Mouse (Mus musculus) heart, postnatal 10 days (tissue): Measurements from ENCODE around the gene Cdkl4. TPM values are rescaled to one million over a fixed set of nuclear protein-coding genes. Genes with fewer than 3 reads are reported as not detected.

Experiments
- DNase-seq, 2 experiments: peaks; one replicate each; pipeline ENCODE4 v3.0.0; 2021
- intact Hi-C: fragments of 180-260 bp; cut with DNase I; formaldehyde crosslinking; loops from one replicate; pipeline ENCODE4 v1.15.1; 2025
- total RNA-seq, 2 experiments: library from RNA; stranded (reverse); gene quantifications; 2 replicates each; pipeline ENCODE4 v1.2.3; 2021

The Cdkl4 gene
- total RNA-seq, 2 experiments from 2014 or later: not detected

DNA sequence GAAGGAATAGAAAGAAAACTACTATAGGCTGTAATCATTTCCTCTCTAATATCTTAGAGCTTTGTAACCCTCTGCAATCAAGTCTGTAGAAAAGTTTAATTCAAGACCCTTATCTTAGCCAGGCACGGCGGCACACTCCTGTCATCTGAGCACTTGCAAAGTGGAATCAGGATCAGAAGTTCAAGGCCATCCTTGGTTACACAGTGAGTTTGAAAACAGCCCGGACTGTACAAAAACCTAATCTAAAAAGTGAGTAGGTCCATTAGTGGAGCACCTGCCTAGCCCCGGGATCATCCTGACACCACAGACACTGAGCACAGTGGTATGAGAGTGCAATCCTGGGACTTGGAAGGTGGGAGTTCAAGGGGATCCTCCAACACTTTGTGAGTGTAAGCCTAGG is 84.8 kb downstream of the Cdkl4 start:
- no peak for DNase-seq
- intact Hi-C loops: loop anchor here (5.0 kb wide), 1 partner anchor 39 kb away; no protein-coding TSS in a partner anchor

DNA sequence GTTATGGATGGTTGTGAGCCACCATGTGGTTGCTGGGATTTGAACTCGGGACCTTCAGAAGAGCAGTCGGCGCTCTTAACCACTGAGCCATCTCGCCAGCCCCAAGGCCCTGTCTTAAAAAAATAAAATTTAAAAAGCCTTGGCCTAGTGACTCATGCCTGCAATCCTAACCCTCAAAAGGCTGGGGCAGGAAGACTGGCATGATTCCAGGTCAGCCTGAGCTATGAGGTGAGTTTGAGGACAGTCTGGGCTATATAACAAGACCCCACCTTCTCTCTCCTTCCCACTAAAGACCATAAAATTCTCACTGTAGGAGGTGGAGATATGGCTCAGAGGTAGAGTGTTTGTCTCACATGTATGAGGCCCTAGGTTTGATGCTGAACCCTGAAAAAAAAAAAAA is 85.3 kb downstream of the Cdkl4 start:
- no peak for DNase-seq
- intact Hi-C loops: loop anchor here (5.0 kb wide), 1 partner anchor 40 kb away; no protein-coding TSS in a partner anchor

DNA sequence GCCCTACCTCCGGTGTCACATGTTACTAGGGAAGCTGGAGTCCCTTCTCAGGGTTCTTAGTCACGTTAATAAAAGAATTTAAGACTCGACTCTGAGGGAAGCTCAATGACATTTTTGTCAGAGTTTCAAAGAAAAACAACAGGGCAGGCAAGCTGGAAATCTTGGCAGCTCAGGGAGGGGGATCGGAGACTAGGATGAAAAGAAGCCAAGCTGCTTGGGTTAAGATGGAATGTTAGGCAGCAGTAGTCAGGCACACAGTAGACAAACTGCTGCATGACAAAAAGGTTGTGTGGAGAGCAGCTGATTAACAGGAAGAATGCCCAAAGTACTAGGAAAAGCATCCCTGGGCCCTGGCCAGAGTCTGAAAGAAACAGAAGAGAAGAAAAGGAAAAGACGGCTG is 87.4 kb downstream of the Cdkl4 start:
- DNase-seq: peak; percentile 13 to 25
- intact Hi-C loops: loop anchor here (5.0 kb wide), 1 partner anchor 42 kb away; no protein-coding TSS in a partner anchor

DNA sequence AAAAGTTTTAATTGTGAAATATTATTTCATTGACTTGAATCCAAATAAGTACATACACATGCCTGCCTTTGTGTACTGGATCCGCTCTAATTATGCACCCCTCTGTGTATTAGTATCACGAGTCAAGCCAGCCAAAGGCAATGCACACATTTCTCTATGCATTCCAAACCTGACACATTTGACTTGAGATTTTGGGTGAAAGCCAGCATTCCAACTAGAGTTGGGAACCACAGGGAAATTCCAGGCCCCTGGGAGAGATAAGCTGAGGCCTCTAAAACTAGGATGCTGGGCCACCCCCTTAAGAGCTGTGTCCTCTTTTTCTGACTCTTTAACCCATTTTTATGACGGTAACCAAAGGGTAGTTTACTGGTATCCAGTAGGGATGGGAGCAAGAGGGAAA is 88.7 kb downstream of the Cdkl4 start:
- DNase-seq: peak in 1 of 2 experiments; percentile 11
- intact Hi-C loops: no loop called here

DNA sequence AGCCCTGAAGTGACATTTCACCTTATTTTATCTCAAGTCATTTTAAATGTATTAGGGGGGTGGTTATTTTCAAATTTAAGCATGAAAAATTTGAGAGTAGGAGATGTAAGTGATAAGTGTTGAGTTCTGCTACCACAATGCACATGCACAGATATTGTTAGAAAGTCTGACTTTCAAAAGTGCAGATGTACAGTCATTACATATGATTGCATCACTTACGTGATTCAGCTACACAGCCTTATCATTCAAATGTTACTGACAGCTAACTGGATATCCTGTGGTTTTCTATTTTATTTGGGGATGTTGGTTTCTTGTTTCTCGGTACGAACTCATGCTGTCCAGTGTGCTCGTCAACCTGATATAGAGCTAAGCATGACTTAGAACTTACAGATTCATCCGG is 92.5 kb downstream of the Cdkl4 start:
- intact Hi-C loops: no loop called here
- no peak for DNase-seq

DNA sequence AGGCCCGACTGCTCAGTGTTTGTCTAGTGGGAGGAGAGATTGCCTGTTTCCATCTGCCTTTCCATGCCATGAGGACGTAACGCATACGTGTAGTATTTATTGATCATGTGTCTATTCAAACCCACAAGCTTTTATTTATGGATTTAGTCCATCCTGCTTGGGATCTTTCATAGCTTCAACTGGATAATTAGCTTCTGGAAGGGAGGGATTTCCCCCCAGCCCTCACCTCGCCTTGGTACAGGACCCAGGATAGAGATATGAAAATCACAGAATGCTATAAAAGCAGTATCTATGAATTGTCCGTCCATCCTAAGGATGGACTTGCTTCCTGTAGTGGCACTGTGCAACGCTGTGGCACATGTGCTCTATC is 96.8 kb downstream of the Cdkl4 start:
- intact Hi-C loops: no loop called here
- no peak for DNase-seq

DNA sequence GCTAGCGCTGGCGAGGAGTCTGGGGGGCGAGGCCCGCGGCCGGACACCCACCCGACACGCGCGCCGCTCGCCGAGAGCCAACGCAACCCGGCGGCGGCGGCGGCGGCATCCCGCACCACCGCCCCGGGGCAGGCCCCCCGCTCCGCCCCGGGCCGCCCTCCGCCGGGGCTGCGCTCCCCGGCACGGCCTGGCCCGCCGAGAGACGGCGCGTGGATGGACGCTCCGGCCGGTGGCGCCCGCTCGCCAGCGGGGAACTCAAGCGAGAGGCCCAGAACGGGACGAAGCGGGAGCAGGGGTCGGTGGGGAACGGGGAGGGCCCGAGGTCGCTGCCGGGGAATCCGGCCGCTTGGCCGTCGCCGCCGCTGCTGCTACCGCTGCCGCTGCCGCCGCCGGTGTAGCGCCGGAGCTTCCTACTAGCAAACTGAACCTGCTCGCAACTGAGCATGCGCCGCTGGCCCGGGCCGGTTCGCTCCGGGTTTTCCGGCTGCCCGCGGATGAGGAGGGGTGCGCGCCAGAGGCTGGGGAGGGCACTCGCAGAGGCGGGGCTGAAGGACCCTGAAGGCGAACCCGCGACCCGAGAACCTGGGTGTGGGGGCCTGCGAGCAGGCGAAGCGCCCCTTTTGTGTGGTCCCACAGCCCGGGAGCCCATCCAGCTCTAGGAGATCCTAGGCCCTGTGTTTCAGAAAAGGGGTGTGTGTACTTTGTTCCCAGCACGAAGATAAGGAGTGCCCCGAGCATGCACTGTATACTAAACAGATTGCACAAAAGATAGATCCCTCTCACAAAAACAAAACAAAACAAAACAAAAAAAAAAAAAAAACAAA is 97.4 kb downstream of the Cdkl4 start, which contains the start of gene Sos1:
Sos1 (minus strand) TSS at position 423 of the 824 bp plus-strand sequence.
- intact Hi-C loops: no loop called here
- peak; percentile 97 to 98 for DNase-seq

DNA sequence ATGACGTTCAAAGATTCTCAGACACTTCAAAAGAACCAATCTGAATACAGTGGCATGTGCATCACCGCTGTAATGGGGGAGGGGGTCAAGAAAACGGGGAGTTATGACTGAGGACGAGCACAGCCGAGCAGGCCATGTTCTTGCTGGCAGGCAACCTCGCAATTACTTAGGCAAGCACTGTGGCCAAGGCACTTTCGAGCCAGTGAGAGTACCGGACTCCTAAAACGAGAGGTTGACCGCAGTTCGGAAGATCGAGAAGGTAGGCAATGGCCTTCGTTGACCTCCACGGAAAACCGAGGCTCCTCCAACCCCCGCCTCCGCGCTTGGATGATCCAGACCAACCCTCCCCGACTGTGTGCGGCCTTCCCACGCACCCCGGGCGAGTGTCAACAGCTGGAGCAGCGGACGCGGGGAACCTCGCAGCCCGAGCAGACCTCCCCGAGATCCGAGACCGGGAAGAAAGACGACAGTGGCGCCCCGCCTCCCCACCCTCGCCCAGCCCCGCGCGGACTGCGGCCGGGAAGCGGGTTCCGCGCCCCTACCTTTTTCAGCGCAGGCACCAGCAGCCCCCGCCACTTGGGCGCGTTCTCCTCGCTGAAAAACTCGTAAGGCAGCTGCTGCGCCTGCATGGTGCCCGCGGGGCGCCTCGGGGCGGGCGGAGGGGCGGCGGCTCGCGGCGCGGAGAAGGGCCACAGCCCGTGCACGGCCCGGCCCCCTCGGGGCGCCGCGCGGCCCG is 98.2 kb downstream of the Cdkl4 start:
- intact Hi-C loops: no loop called here
- DNase-seq: peak; percentile 70 to 76

DNA sequence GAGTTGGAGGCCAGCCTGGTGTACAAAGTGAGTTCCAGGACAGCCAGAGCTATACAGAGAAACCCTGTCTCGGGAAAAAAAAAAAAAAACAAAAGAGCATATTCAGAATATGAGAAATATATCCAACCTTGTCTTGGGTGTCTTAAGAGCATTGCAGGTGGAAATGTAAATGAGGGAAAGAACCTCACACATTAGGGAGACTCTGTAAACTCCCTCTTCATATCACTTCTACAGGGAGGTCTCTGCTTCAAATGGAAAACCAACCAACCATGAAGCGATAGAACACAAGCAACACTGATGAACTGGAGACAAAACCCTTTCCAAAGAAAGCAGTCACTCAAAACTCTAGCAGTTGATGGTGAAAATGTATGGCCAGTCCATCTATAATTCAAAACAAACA is 99.9 kb downstream of the Cdkl4 start:
- intact Hi-C loops: no loop called here
- DNase-seq: no peak

DNA sequence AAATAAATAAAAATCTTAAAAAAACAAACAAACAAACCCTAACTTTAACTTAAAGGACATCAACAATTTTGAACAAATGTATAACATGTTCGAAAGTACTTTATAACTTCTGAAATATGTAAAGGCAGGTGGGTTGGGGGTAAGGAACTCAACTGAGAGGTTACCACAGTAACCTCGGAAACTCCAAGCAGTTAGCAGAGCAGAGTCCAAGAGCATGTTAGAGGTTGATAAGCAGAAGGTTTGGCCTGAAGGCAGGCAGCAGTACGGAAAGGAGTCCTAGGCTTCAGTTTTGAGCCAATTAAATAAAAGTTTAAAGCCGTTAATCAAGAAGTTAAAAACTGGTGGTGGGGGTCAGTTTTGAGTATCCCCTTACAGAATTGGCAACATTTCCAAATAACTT is 101.1 kb downstream of the Cdkl4 start:
- intact Hi-C loops: no loop called here

More for the DNA sequence above, 101.1 kb downstream of the Cdkl4 start:
- DNase-seq: no peak

Other genes with a start within 250 kb of the Cdkl4 start
- 1 to 10 TPM; 1.1 to 2.5 TPM for gene Gm10190, start 204.3 kb downstream of the Cdkl4 start, total RNA-seq
- gene Sos1, start 97.4 kb downstream of the Cdkl4 start, total RNA-seq: 10 to 100 TPM; 16.2 to 17.9 TPM
- gene Map4k3, start 150.7 kb upstream of the Cdkl4 start, total RNA-seq: 10 to 100 TPM; 43.1 to 46.3 TPM